Comparison of ENCODE assay signal across 14 mouse cellular contexts in the genomic region with DNA sequence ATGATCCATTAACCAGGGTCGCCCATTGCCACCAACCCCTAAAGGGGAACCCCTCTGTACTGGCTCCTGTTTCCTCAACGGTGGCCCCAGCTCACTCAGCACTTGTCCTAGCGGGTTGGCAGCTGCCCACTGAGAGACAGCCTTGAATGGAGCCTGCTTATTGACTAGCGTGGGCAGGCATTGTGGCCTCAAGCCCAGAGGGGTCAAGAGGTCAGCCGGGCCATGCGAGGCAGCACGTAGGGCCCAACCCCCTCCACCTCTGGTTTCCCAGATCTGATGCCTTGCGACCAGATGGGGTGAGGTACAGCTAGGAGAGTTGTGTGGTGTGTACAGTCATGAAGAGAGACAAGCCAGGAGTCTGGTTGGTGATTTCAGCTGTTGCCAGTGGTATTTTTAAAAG. TPM values are rescaled to one million over a fixed set of nuclear protein-coding genes. Genes with fewer than 3 reads are reported as not detected.
DNase-seq lines count a peak whose midpoint lies in the region; ATAC-seq lines count a peak whose summit lies in the region.
"Had no signal": no experiment of that assay in that cellular context is flagged by ENCODE, and none has a peak within 500 bp of the region (broad histone marks: within the 10 kb centered on the region; RNA-seq: fewer than 3 reads in every experiment).

No protein-coding gene starts in this region.

- H3K27ac ChIP-seq in midbrain, embryonic 15.5 days, result no peak overlapping the region
- H3K27ac ChIP-seq: macrophage; neural tube, embryonic 13.5 days had no signal

- no peak overlapping the region for H3K4me2 ChIP-seq in midbrain, embryonic 15.5 days
- H3K4me2 ChIP-seq: neural tube, embryonic 13.5 days had no signal

- 13% methylated on average over 8 of the region's 8 CpGs for WGBS in midbrain, embryonic 15.5 days

- peaks cover 10% of the 10 kb centered on the region for H3K4me1 ChIP-seq in midbrain, embryonic 15.5 days

- peaks cover 14% of the 10 kb centered on the region for H3K27me3 ChIP-seq in midbrain, embryonic 15.5 days (replicated peaks)

- intact Hi-C loops in gastrocnemius, postnatal 36 days (cut with DNase I), result no loop called here
- intact Hi-C loops in heart, postnatal 25 days (cut with DNase I), result loop anchor here (2.0 to 5.0 kb wide), 2 partner anchors 19 to 350 kb away; no protein-coding TSS in a partner anchor

- no peaks in the 10 kb centered on the region for H3K36me3 ChIP-seq in midbrain, embryonic 15.5 days (replicated peaks)
- H3K36me3 ChIP-seq: neural tube, embryonic 13.5 days had no signal

- no peaks in the 10 kb centered on the region for H3K9me3 ChIP-seq in midbrain, embryonic 15.5 days
- H3K9me3 ChIP-seq: neural tube, embryonic 13.5 days had no signal

- DNase-seq in gastrocnemius, postnatal 25 days, result peak; percentile 12
- no peak for DNase-seq in gastrocnemius, postnatal 36 days
- peak; percentile 8 to 34 for DNase-seq in lung, postnatal 4 days
- no peak for DNase-seq in lung, postnatal 36 days
- DNase-seq in embryo, embryonic 11 days, result peak; percentile 56
- peak; percentile 25 for DNase-seq in ovary, postnatal 14 days (ENCODE audit: low spot score)
- DNase-seq in heart, postnatal 25 days (ENCODE audit: low spot score), result no peak

- no peak overlapping the region for H3K9ac ChIP-seq in midbrain, embryonic 15.5 days
- H3K9ac ChIP-seq: forebrain, postnatal 0 days; neural tube, embryonic 13.5 days had no signal

- no peak for ATAC-seq in midbrain, embryonic 15.5 days (replicated peaks)
- ATAC-seq: activated CD4-positive, CD25-positive, alpha-beta regulatory T cell, adult 4 months; forebrain, postnatal 0 days had no signal

- H3K4me3 ChIP-seq in midbrain, embryonic 15.5 days, result no peak overlapping the region
- H3K4me3 ChIP-seq: neural tube, embryonic 13.5 days had no signal

RNA-seq across cellular contexts. Expression of a gene that starts 5.0 kb away (rescaled TPM):
- total RNA-seq in gastrocnemius, postnatal 25 days (2021), result under 1 TPM in 1 of 2 experiments, not detected in 1; 0.08 TPM
- total RNA-seq in gastrocnemius, postnatal 36 days (2021), result under 1 TPM; 0.02 to 0.03 TPM
- not detected for total RNA-seq in heart, postnatal 25 days (2021)
- polyA plus RNA-seq in midbrain, embryonic 15.5 days (2015; fragmentation: Nextera tagmentation; extraction: Ambion mirVana), result 0.50 and 0.51 TPM in 2 replicates
- polyA plus RNA-seq: macrophage had no signal

RNA-seq across cellular contexts. Expression of a gene that starts 20.4 kb away (rescaled TPM):
- 1 to 10 TPM; 9.7 to 9.9 TPM for total RNA-seq in gastrocnemius, postnatal 25 days (2021)
- total RNA-seq in gastrocnemius, postnatal 36 days (2021), result 1 to 10 TPM; 8.6 to 9.9 TPM
- total RNA-seq in heart, postnatal 25 days (2021), result 10 to 100 TPM; 14.8 to 15.3 TPM
- polyA plus RNA-seq in midbrain, embryonic 15.5 days (2015; fragmentation: Nextera tagmentation; extraction: Ambion mirVana), result 77.7 and 82.1 TPM in 2 replicates

RNA-seq across cellular contexts. Expression of a gene that starts 36.5 kb away (rescaled TPM):
- total RNA-seq in gastrocnemius, postnatal 25 days (2021), result 10 to 100 TPM; 15.2 to 17.5 TPM
- 10 to 100 TPM; 17.4 to 23.4 TPM for total RNA-seq in gastrocnemius, postnatal 36 days (2021)
- total RNA-seq in heart, postnatal 25 days (2021), result 10 to 100 TPM; 28.6 to 29.1 TPM
- polyA plus RNA-seq in midbrain, embryonic 15.5 days (2015; fragmentation: Nextera tagmentation; extraction: Ambion mirVana), result 20.2 and 23.5 TPM in 2 replicates

RNA-seq across cellular contexts. Expression of a gene that starts 51.1 kb away (rescaled TPM):
- not detected for total RNA-seq in gastrocnemius, postnatal 25 days (2021)
- not detected for total RNA-seq in gastrocnemius, postnatal 36 days (2021)
- not detected for total RNA-seq in heart, postnatal 25 days (2021)
- polyA plus RNA-seq in midbrain, embryonic 15.5 days (2015; fragmentation: Nextera tagmentation; extraction: Ambion mirVana), result not detected in 2 replicates
- total RNA-seq: forebrain, postnatal 0 days; heart, postnatal 10 days; layer of hippocampus, postnatal 36 days had no signal
- polyA plus RNA-seq: activated CD4-positive, CD25-positive, alpha-beta regulatory T cell, adult 4 months; forebrain, postnatal 0 days; macrophage; neural tube, embryonic 13.5 days had no signal

RNA-seq across cellular contexts. Expression of a gene that starts 51.4 kb away (rescaled TPM):
- total RNA-seq in gastrocnemius, postnatal 25 days (2021), result 100 to 1,000 TPM; 129 to 130 TPM
- total RNA-seq in gastrocnemius, postnatal 36 days (2021), result 100 to 1,000 TPM; 107 to 129 TPM
- 100 to 1,000 TPM; 245 to 246 TPM for total RNA-seq in heart, postnatal 25 days (2021)
- polyA plus RNA-seq in midbrain, embryonic 15.5 days (2015; fragmentation: Nextera tagmentation; extraction: Ambion mirVana), result 525 and 570 TPM in 2 replicates

Comparison
In these comparisons a context has a peak if more than half of its experiments do, and no peak if none do; other contexts are left out.
1. DNase-seq: peak in gastrocnemius, postnatal 25 days (single experiment), lung, postnatal 4 days (2 of 2), embryo, embryonic 11 days (single experiment) and ovary, postnatal 14 days (single experiment); none in gastrocnemius, postnatal 36 days (0 of 2), lung, postnatal 36 days (single experiment) and heart, postnatal 25 days (single experiment).